12 mouse cellular contexts compared by ENCODE assay signal in the genomic region with DNA sequence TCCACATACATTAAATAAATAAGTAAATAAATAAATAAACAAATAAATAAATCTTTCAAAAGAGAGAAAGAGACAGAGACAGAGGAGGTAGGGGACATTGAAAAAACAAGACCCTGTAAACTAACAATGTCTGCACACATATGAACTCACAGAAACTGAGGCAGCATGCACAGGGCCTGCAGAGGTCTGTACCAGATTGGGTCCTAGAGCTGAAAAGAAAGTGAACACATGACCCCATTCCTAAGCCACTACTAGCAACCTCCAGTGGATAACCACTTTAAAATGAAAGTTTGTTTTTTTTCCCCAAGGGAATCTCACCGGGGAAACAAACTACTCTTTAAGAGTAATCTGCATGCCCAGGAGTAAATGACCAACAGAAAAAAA. TPM values are rescaled to one million over a fixed set of nuclear protein-coding genes. Genes with fewer than 3 reads are reported as not detected.
"Had no signal": no experiment of that assay in that cellular context is flagged by ENCODE, and none has a peak within 500 bp of the region (broad histone marks: within the 10 kb centered on the region; RNA-seq: fewer than 3 reads in every experiment).

No protein-coding gene starts in this region.

RNA-seq across cellular contexts. Expression of gene Zfp978, which starts 41.4 kb away (rescaled TPM):
- polyA plus RNA-seq: neural tube, embryonic 12.5 days; neural tube, embryonic 13.5 days; neural tube, embryonic 14.5 days; neural tube, embryonic 15.5 days; small intestine, adult 2 months; spleen, adult 2 months; stomach, embryonic 15.5 days; stomach, embryonic 16.5 days; stomach, postnatal 0 days; thymus, adult 2 months; thymus, postnatal 0 days; urinary bladder, adult 2 months had no signal
